Mouse (Mus musculus) C2C12 (cell line): Measurements from ENCODE around the gene Kcnh2. TPM values are rescaled to one million over a fixed set of nuclear protein-coding genes. Genes with fewer than 3 reads are reported as not detected.

ENCODE experiments used
- H3K27me3 ChIP-seq: one replicate; pipeline ENCODE4 v1.6.1; 2011; ENCODE audit not compliant: control insufficient read depth, insufficient read depth, insufficient read length
- H3K36me3 ChIP-seq: one replicate; pipeline ENCODE4 v1.6.1; 2011; ENCODE audit not compliant: control insufficient read depth, insufficient read depth
- H3K4me3 ChIP-seq: one replicate; pipeline ENCODE4 v1.5.1; 2011; ENCODE audit warnings: mild to moderate bottlenecking, control low read depth; ENCODE audit not compliant: poor library complexity, insufficient read depth, severe bottlenecking
- H3K79me2 ChIP-seq: one replicate; pipeline ENCODE4 v1.6.1; 2011; ENCODE audit not compliant: control insufficient read depth, insufficient read depth
- H3K79me3 ChIP-seq: one replicate; pipeline ENCODE4 v1.6.1; 2011; ENCODE audit warnings: low read depth, control low read depth
- H3ac ChIP-seq: one replicate; pipeline ENCODE3; 2011; ENCODE audit warnings: low read depth; ENCODE audit not compliant: control insufficient read depth, insufficient read length
- CEBPB ChIP-seq: IDR thresholded peaks from one replicate; pipeline ENCODE4 v1.6.1; 2011; ENCODE audit warnings: low read depth, mild to moderate bottlenecking, control low read depth, moderate library complexity
- CTCF ChIP-seq: IDR thresholded peaks from one replicate; pipeline ENCODE4 v1.5.1; 2011; ENCODE audit not compliant: control insufficient read depth, insufficient read depth, insufficient read length
- FOSL1 ChIP-seq: IDR thresholded peaks from one replicate; pipeline ENCODE4 v1.8.0; 2011; ENCODE audit warnings: mild to moderate bottlenecking, low read length; ENCODE audit not compliant: poor library complexity, insufficient read depth, severe bottlenecking
- MAX ChIP-seq: IDR thresholded peaks from one replicate; pipeline ENCODE4 v1.6.1; 2011; ENCODE audit warnings: mild to moderate bottlenecking, control low read depth
- MYOD1 ChIP-seq: IDR thresholded peaks from one replicate; pipeline ENCODE4 v1.6.1; 2011; ENCODE audit warnings: low read depth; ENCODE audit not compliant: control insufficient read depth, insufficient read length
- MYOG ChIP-seq: IDR thresholded peaks from one replicate; pipeline ENCODE4 v1.6.1; 2011; ENCODE audit not compliant: control insufficient read depth, insufficient read length; ENCODE audit errors: extremely low read depth
- USF1 ChIP-seq: IDR thresholded peaks from one replicate; pipeline ENCODE4 v1.6.1; 2011; ENCODE audit warnings: low read depth, mild to moderate bottlenecking, control low read depth, moderate library complexity
- polyA plus RNA-seq: library from polyadenylated mRNA; unstranded; fragments of >200 nt; fragmentation: generic; extraction: Trizol; gene quantifications from one replicate; pipeline ENCODE4 v1.2.1, GENCODE M21; 2012; ENCODE audit warnings: missing spikeins

Kcnh2 gene
- polyA plus RNA-seq, 1 experiment = 3.1 TPM

DNA sequence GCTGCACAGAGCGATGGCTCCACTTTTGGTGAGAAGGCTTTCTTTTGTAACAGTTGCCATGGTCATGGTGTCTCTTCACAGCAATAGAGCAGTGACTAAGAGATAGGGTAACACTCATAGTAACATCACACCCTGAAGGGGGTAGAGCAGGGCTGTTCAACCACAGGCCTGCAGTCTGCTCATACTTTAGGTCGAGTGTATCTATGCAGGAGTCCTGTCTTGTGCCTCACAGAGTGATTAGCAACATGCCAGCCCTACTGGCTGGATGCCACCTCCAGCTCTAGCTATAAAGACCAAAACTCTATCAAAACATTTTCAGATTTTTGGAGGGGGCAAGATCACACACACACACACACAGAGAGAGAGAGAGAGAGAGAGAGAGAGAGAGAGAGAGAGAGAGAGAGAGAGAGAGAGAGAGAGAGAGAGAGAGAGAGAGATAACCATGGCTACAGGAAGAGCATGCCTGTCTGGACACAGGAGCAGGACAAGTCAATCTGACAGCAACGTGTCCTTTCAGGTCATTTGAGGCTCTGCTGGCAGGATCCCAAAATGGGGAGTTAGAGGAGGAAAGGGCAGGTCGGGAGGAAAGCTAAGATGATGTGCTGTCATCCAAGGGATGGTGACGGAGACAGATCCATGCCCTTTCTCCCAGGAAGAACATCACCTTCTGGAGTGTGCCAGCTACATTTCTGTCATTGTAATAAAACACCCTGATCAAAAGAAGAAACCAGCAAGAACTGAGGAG is 51.4 kb downstream of the Kcnh2 start:
- no peaks in the 10 kb centered on the region for H3K36me3 ChIP-seq
- no peak for TF ChIP-seq CTCF

DNA sequence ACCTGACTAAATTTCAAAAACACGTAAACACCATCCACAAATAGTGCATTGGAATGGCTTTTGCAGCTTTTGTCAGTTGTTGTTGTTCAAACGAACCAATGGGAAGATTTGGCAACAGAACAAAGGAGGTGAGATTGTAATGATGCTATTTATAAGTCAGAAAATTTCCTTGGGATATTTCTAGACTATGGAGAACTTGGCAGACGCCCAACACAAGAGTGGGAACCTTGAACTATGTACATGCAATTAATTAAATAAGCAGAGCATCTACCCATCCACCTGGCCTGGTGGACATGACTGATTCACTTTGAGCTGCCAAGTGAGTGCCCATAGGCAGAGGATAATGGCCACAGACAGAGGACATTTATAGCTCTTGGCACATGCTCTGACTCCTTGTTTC is 59.5 kb downstream of the Kcnh2 start:
- no peaks in the 10 kb centered on the region for H3K79me3 ChIP-seq
- no peaks in the 10 kb centered on the region for H3K79me2 ChIP-seq
- no peaks in the 10 kb centered on the region for H3K36me3 ChIP-seq
- H3ac ChIP-seq = no peak overlapping the region
- no peak overlapping the region for H3K4me3 ChIP-seq
- H3K27me3 ChIP-seq = no peaks in the 10 kb centered on the region
- TF ChIP-seq CEBPB = no peak
- TF ChIP-seq MYOG = no peak
- TF ChIP-seq MAX = no peak
- TF ChIP-seq USF1 = no peak
- no peak for TF ChIP-seq FOSL1
- TF ChIP-seq MYOD1 = no peak
- TF ChIP-seq CTCF = no peak

More for the DNA sequence above, 51.4 kb downstream of the Kcnh2 start:
- Histone ChIP-seq H3K79me2 (no peaks in the 10 kb centered on the region), H3K79me3 (no peaks in the 10 kb centered on the region), H3ac (no peak overlapping the region), H3K4me3 (no peak overlapping the region), H3K27me3 (no peaks in the 10 kb centered on the region)

DNA sequence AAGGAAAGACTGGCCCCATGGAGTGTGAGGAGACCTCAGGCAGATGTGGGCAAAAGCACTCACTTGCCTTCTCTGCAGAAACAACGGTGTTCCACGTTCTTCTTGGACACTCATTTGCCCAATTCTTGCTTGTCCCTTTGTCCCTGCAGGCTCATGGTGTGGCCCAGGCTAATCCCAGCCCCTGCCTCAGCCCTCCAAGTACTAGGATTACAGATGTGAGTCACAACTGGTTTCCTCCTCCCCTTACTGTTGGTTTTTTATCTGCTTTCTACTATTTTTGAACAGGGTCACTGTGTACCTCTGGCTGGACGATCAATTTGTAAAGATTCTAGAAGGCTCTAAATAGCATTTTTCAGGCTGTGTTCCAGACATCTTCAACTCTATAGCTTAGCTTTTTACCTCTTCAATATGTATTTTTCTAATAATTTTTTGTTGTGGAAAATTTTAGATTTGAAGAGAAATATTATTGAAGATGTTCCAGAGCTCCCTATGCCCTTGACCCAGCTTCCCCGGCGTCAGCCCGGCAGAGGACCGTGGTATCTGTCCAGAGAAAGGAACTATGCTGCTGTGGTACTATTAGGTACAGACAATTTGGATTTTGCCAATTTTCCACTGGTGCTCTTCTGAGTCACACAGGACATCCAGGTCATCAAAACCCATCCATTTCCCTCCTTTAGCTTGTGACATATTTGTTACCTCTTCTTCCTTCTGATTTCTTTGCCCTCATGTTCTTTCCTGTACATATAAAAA is 65.0 kb downstream of the Kcnh2 start:
- peak overlapping the region; percentile 16 for H3K4me3 ChIP-seq
- peak overlapping the region; percentile 25 for H3ac ChIP-seq
- H3K27me3 ChIP-seq = no peaks in the 10 kb centered on the region
- no peaks in the 10 kb centered on the region for H3K36me3 ChIP-seq
- H3K79me2 ChIP-seq = peaks cover 26% of the 10 kb centered on the region
- peaks cover 7% of the 10 kb centered on the region for H3K79me3 ChIP-seq
- TF ChIP-seq MAX (no peak), MYOG (no peak), CEBPB (no peak), FOSL1 (no peak), MYOD1 (no peak), CTCF (no peak), USF1 (no peak)

DNA sequence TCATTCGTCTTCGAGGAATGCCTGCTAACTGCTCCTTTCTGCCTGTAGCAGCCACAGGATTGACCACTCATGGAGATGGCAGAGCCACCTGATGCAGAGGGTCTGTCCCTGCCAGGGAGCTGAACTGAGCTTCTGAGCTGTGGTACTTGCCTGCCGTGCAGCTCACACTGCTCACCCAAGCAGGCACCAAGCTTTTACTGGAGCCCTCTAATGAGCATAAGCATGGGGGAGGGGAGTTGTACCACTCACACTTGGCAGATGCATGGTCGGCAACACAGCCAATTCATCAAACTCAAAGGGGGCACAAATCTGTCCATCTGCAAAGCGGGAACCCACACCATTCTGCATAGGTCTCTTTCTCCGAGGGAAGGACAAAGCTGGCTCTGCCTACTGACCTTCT is 67.3 kb downstream of the Kcnh2 start:
- peaks cover 31% of the 10 kb centered on the region for H3K79me2 ChIP-seq
- peaks cover 6% of the 10 kb centered on the region for H3K36me3 ChIP-seq
- peaks cover 7% of the 10 kb centered on the region for H3K79me3 ChIP-seq
- H3K4me3 ChIP-seq = no peak overlapping the region
- TF ChIP-seq FOSL1 (no peak), MAX (no peak), CEBPB (no peak), MYOD1 (no peak), CTCF (no peak), MYOG (no peak), USF1 (no peak)
- H3ac ChIP-seq = no peak overlapping the region
- no peaks in the 10 kb centered on the region for H3K27me3 ChIP-seq

DNA sequence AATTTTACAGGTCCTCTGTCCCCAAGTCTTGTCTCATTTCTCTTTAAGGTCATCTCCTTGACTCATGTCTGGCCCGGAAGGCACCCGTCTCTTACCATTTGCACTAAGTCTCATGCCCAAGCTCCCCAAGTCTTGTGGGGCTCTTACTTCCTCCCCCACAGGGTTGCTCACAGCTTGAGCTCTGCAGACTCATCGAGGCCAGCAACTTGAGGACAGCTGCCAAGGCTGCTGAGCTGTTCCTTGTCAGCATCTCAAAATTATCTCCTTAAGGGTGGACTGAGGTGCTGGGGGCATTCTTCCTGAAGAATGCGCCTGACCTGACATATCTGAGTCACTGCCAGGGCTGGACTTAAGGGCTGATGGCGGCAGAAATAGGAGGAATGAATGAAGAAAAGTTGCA is 68.2 kb downstream of the Kcnh2 start:
- Histone ChIP-seq H3K79me2 (peaks cover 31% of the 10 kb centered on the region), H3K27me3 (no peaks in the 10 kb centered on the region), H3K4me3 (no peak overlapping the region), H3K79me3 (peaks cover 7% of the 10 kb centered on the region), H3ac (no peak overlapping the region), H3K36me3 (peaks cover 9% of the 10 kb centered on the region)
- TF ChIP-seq MAX = peak; percentile 47
- TF ChIP-seq FOSL1 = no peak
- peak; percentile 21 for TF ChIP-seq MYOD1
- no peak for TF ChIP-seq CTCF
- no peak for TF ChIP-seq CEBPB
- TF ChIP-seq USF1 = no peak
- TF ChIP-seq MYOG = no peak

DNA sequence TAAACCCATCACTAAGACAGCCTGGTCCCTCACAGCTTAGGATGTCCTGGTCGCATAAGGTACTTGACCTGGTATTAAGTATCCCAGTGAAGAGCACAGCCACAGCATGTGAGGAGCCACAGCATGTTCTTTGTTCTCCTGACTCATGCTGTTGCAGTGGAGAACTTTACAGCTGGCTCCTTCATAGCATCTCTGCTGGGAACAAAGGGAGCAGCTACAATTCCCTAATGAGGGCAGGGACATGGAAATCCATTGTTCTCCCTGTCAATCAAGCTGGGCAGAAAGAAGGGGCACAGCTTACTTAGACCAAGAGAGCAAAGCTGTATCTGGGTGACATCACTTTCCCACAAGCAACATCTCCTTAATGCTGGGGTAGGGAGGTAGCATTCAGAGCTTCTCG is 70.9 kb downstream of the Kcnh2 start:
- Histone ChIP-seq H3K79me3 (peaks cover 7% of the 10 kb centered on the region), H3K27me3 (no peaks in the 10 kb centered on the region), H3K36me3 (peaks cover 9% of the 10 kb centered on the region), H3K4me3 (no peak overlapping the region), H3ac (no peak overlapping the region), H3K79me2 (peaks cover 36% of the 10 kb centered on the region)
- TF ChIP-seq MAX (no peak), MYOG (no peak), FOSL1 (no peak), MYOD1 (no peak)
